ENCODE assay signal across 18 mouse cellular contexts in genomic region chr10:109889171-109889475, GRCm38 (mm10).
DNase-seq lines count a peak whose midpoint lies in the region; ATAC-seq and TF ChIP-seq lines count a peak whose summit lies in the region.
"Had no signal": no experiment of that assay in that cellular context is flagged by ENCODE, and none has a peak within 500 bp of the region (broad histone marks: within the 10 kb centered on the region; RNA-seq: fewer than 3 reads in every experiment).

No protein-coding gene starts in this region.

- no peak overlapping the region for H3K9ac ChIP-seq in hindbrain, embryonic 14.5 days
- H3K9ac ChIP-seq in hindbrain, postnatal 0 days (replicated peaks; ENCODE audit: low read length): no peak overlapping the region
- H3K9ac ChIP-seq in midbrain, embryonic 16.5 days (ENCODE audit: low read depth, low read length): no peak overlapping the region
- no peak overlapping the region for H3K9ac ChIP-seq in midbrain, embryonic 13.5 days (replicated peaks)
- no peak overlapping the region for H3K9ac ChIP-seq in neural tube, embryonic 12.5 days
- H3K9ac ChIP-seq: embryonic facial prominence, embryonic 12.5 days; forebrain, embryonic 15.5 days; heart, embryonic 12.5 days had no signal

- no peak for ATAC-seq in hindbrain, embryonic 14.5 days (ENCODE audit: low FRiP score)
- ATAC-seq in hindbrain, postnatal 0 days: no peak
- ATAC-seq in midbrain, embryonic 16.5 days: no peak
- no peak for ATAC-seq in midbrain, embryonic 13.5 days
- peak; percentile 37 for ATAC-seq in neural tube, embryonic 12.5 days (ENCODE audit: low FRiP score, low read depth)
- ATAC-seq: activated CD4-positive, CD25-positive, alpha-beta regulatory T cell, adult 4 months; forebrain, embryonic 15.5 days; Patski had no signal

- 53% methylated on average over 3 of the region's 3 CpGs for WGBS in hindbrain, embryonic 14.5 days
- 66% methylated on average over 3 of the region's 3 CpGs for WGBS in hindbrain, postnatal 0 days
- WGBS in midbrain, embryonic 16.5 days: 76% methylated on average over 3 of the region's 3 CpGs
- 67% methylated on average over 3 of the region's 3 CpGs for WGBS in midbrain, embryonic 13.5 days
- 64% methylated on average over 3 of the region's 3 CpGs for WGBS in neural tube, embryonic 12.5 days

- H3K9me3 ChIP-seq in hindbrain, embryonic 14.5 days (ENCODE audit: control insufficient read depth, low read length): no peaks in the 10 kb centered on the region
- no peaks in the 10 kb centered on the region for H3K9me3 ChIP-seq in hindbrain, postnatal 0 days (ENCODE audit: low read length)
- H3K9me3 ChIP-seq in midbrain, embryonic 16.5 days (replicated peaks; ENCODE audit: control insufficient read depth, low read length, poor library complexity, severe bottlenecking): no peaks in the 10 kb centered on the region
- no peaks in the 10 kb centered on the region for H3K9me3 ChIP-seq in midbrain, embryonic 13.5 days
- H3K9me3 ChIP-seq in neural tube, embryonic 12.5 days: no peaks in the 10 kb centered on the region
- H3K9me3 ChIP-seq: embryonic facial prominence, embryonic 12.5 days; forebrain, embryonic 15.5 days; heart, embryonic 12.5 days had no signal

- no peaks in the 10 kb centered on the region for H3K27me3 ChIP-seq in hindbrain, embryonic 14.5 days (ENCODE audit: control insufficient read depth, insufficient read depth, low read length)
- H3K27me3 ChIP-seq in hindbrain, postnatal 0 days (ENCODE audit: insufficient read depth, low read length): no peaks in the 10 kb centered on the region
- H3K27me3 ChIP-seq in midbrain, embryonic 16.5 days (ENCODE audit: control insufficient read depth, insufficient read depth, low read depth, low read length): no peaks in the 10 kb centered on the region
- H3K27me3 ChIP-seq in midbrain, embryonic 13.5 days: no peaks in the 10 kb centered on the region
- no peaks in the 10 kb centered on the region for H3K27me3 ChIP-seq in neural tube, embryonic 12.5 days (replicated peaks)
- H3K27me3 ChIP-seq: CH12.LX; embryonic facial prominence, embryonic 12.5 days; forebrain, embryonic 15.5 days; heart, embryonic 12.5 days; Patski had no signal

- no peak for TF ChIP-seq CTCF in hindbrain, postnatal 0 days (IDR thresholded peaks at IDR 0.05; ENCODE audit: low read depth)

- DNase-seq in hindbrain, embryonic 14.5 days (ENCODE audit: low spot score): no peak
- no peak for DNase-seq in hindbrain, postnatal 0 days (ENCODE audit: low spot score)
- no peak for DNase-seq in thymus, postnatal 4 days
- DNase-seq in heart, adult 18-20 months: no peak
- DNase-seq: adrenal gland, postnatal 14 days; cerebellum, adult 11-12 months; cerebellum, adult 9-10 months; cerebellum, postnatal 25 days; gastrocnemius, postnatal 10 days had no signal

- H3K27ac ChIP-seq in hindbrain, embryonic 14.5 days: 0 out of 2 replicates have a peak overlapping the region, but pooled peaks have one; percentile 47
- no peak overlapping the region for H3K27ac ChIP-seq in hindbrain, postnatal 0 days
- H3K27ac ChIP-seq in midbrain, embryonic 16.5 days (ENCODE audit: low read length): 0 out of 2 replicates have a peak overlapping the region, but pooled peaks have one; percentile 1
- no peak overlapping the region for H3K27ac ChIP-seq in midbrain, embryonic 13.5 days
- H3K27ac ChIP-seq in neural tube, embryonic 12.5 days: 0 out of 2 replicates have a peak overlapping the region, but pooled peaks have one; percentile 37
- H3K27ac ChIP-seq: embryonic facial prominence, embryonic 12.5 days; forebrain, embryonic 15.5 days had no signal

- no peaks in the 10 kb centered on the region for H3K36me3 ChIP-seq in hindbrain, embryonic 14.5 days (replicated peaks; ENCODE audit: control insufficient read depth, insufficient read depth)
- H3K36me3 ChIP-seq in hindbrain, postnatal 0 days (ENCODE audit: insufficient read depth, low read length): no peaks in the 10 kb centered on the region
- H3K36me3 ChIP-seq in midbrain, embryonic 16.5 days (ENCODE audit: control insufficient read depth, insufficient read depth, low read length): no peaks in the 10 kb centered on the region
- H3K36me3 ChIP-seq in midbrain, embryonic 13.5 days: no peaks in the 10 kb centered on the region
- no peaks in the 10 kb centered on the region for H3K36me3 ChIP-seq in neural tube, embryonic 12.5 days
- H3K36me3 ChIP-seq: embryonic facial prominence, embryonic 12.5 days; forebrain, embryonic 15.5 days; heart, embryonic 12.5 days had no signal

- no peak overlapping the region for H3K4me2 ChIP-seq in hindbrain, embryonic 14.5 days (replicated peaks)
- H3K4me2 ChIP-seq in hindbrain, postnatal 0 days (ENCODE audit: low read depth, low read length): no peak overlapping the region
- H3K4me2 ChIP-seq in midbrain, embryonic 16.5 days (ENCODE audit: low read length): no peak overlapping the region
- no peak overlapping the region for H3K4me2 ChIP-seq in midbrain, embryonic 13.5 days (replicated peaks)
- H3K4me2 ChIP-seq in neural tube, embryonic 12.5 days (replicated peaks): no peak overlapping the region
- H3K4me2 ChIP-seq: embryonic facial prominence, embryonic 12.5 days; forebrain, embryonic 15.5 days; heart, embryonic 12.5 days had no signal

- 0 out of 2 replicates have a peak, but pooled peaks cover 4% of the 10 kb centered on the region for H3K4me1 ChIP-seq in hindbrain, embryonic 14.5 days (replicated peaks; ENCODE audit: control insufficient read depth, insufficient read depth, low read length)
- H3K4me1 ChIP-seq in hindbrain, postnatal 0 days (ENCODE audit: insufficient read depth, low read length): no peaks in the 10 kb centered on the region
- H3K4me1 ChIP-seq in midbrain, embryonic 16.5 days (ENCODE audit: control insufficient read depth, insufficient read depth, low read length): peaks cover 3% of the 10 kb centered on the region; the same call in 1 of the 2 replicates
- peaks cover 4% of the 10 kb centered on the region; the same call in 1 of the 2 replicates for H3K4me1 ChIP-seq in midbrain, embryonic 13.5 days (replicated peaks)
- peaks cover 4% of the 10 kb centered on the region; the same call in 1 of the 2 replicates for H3K4me1 ChIP-seq in neural tube, embryonic 12.5 days
- H3K4me1 ChIP-seq: embryonic facial prominence, embryonic 12.5 days; forebrain, embryonic 15.5 days; heart, embryonic 12.5 days had no signal

- no peak overlapping the region for H3K4me3 ChIP-seq in hindbrain, embryonic 14.5 days (replicated peaks; ENCODE audit: low read length)
- no peak overlapping the region for H3K4me3 ChIP-seq in hindbrain, postnatal 0 days (ENCODE audit: low read length)
- no peak overlapping the region for H3K4me3 ChIP-seq in midbrain, embryonic 16.5 days (ENCODE audit: low read depth, low read length)
- no peak overlapping the region for H3K4me3 ChIP-seq in midbrain, embryonic 13.5 days (replicated peaks)
- H3K4me3 ChIP-seq in neural tube, embryonic 12.5 days: no peak overlapping the region
- H3K4me3 ChIP-seq: embryonic facial prominence, embryonic 12.5 days; forebrain, embryonic 15.5 days; heart, embryonic 12.5 days had no signal

Comparison
In these comparisons a context has a peak if more than half of its experiments do, and no peak if none do; other contexts are left out.
1. H3K27ac ChIP-seq: peak in hindbrain, embryonic 14.5 days (single experiment), midbrain, embryonic 16.5 days (single experiment) and neural tube, embryonic 12.5 days (single experiment); none in hindbrain, postnatal 0 days (single experiment) and midbrain, embryonic 13.5 days (single experiment).